Mouse (Mus musculus): ENCODE data around the gene Rab8a. TPM values are rescaled to one million over a fixed set of nuclear protein-coding genes. Genes with fewer than 3 reads are reported as not detected.

Rab8a gene
- polyA plus RNA-seq, 1 experiment = not detected

- no peaks in the 10 kb centered on the region for H3K4me1 ChIP-seq (ENCODE audit: control insufficient read depth, insufficient read depth, low read length)
- no peak overlapping the region for H3K4me3 ChIP-seq (ENCODE audit: insufficient read depth, low read depth, low read length)
- H3K27ac ChIP-seq (ENCODE audit: insufficient read depth, low read depth, low read length) = no peak overlapping the region
- WGBS = 94% methylated on average over 13 of the region's 13 CpGs
- TF ChIP-seq POLR2A (IDR thresholded peaks at IDR 0.05; ENCODE audit: insufficient read depth, low read depth, low read length) (no peak), CTCF (IDR thresholded peaks at IDR 0.05; ENCODE audit: insufficient read depth, low read depth, low read length) (no peak)
These were observed 17.7 kb upstream of the Rab8a start for GRCm38 (mm10) chr8:72143256-72143824.

DNA sequence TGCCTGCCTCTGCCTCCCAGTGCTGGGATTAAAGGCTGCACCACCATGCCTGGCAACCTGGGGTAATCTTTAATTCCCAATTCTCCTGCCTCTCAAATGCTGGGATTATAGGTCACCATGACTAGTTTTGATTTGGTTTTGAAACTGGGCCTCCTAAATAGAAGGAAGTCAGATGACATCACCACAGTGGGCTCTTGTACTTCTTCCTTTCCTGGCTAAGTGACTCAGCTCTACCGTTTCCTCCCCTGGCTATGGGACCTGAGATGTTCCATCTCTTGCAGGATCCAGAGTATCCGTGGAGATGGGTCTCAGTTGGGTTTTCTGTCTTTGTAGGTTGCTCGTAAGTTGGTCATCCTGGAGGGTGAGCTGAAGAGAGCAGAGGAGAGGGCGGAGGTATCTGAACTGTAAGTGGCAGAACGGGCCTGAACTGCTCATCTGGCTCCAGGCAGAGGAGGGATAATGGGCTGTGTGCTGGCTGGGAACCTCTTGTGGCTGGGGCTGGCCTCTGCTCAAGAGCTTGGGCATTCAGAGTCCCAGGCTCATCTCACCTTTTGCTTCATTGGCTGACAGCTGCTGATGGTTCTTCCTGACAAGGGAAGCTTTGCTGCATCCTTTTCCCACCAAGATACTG, 16.5 kb upstream of the Rab8a start:
- TF ChIP-seq CTCF (IDR thresholded peaks at IDR 0.05; ENCODE audit: insufficient read depth, low read depth, low read length) = no peak
- TF ChIP-seq POLR2A (IDR thresholded peaks at IDR 0.05; ENCODE audit: insufficient read depth, low read depth, low read length) = no peak
- WGBS = 92% methylated on average over 5 of the region's 5 CpGs
- Histone ChIP-seq H3K4me1 (ENCODE audit: control insufficient read depth, insufficient read depth, low read length) (no peaks in the 10 kb centered on the region), H3K4me3 (ENCODE audit: insufficient read depth, low read depth, low read length) (no peak overlapping the region), H3K27ac (ENCODE audit: insufficient read depth, low read depth, low read length) (no peak overlapping the region)

- no peak overlapping the region for H3K27ac ChIP-seq (ENCODE audit: insufficient read depth, low read depth, low read length)
- no peak overlapping the region for H3K4me3 ChIP-seq (ENCODE audit: insufficient read depth, low read depth, low read length)
- 75% methylated on average over 3 of the region's 3 CpGs for WGBS
- H3K4me1 ChIP-seq (ENCODE audit: control insufficient read depth, insufficient read depth, low read length) = no peaks in the 10 kb centered on the region
- TF ChIP-seq CTCF (IDR thresholded peaks at IDR 0.05; ENCODE audit: insufficient read depth, low read depth, low read length) (no peak), POLR2A (IDR thresholded peaks at IDR 0.05; ENCODE audit: insufficient read depth, low read depth, low read length) (no peak)
These were observed 15.5 kb upstream of the Rab8a start for GRCm38 (mm10) chr8:72145511-72145910.

DNA sequence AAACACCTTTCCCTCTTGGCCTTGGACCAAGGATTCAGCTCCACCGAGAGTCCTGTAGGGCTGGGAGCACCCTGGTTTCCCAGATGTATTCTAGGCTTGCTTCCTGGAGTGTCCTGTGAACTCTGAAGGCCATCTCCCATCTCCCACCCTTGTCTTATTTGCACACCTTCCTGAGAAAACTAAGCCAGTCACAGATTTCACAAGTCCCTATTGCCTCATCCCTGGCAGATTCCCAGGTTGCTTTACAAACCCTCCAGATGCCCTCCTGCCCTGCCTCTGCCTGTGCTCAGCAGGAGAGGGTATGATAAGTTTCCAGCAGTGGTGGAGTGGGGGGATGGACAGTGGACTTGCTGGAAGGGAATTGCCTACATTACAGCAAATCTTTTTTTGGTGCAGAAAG, 14.9 kb upstream of the Rab8a start:
- H3K4me1 ChIP-seq (ENCODE audit: control insufficient read depth, insufficient read depth, low read length) = no peaks in the 10 kb centered on the region
- no peak overlapping the region for H3K4me3 ChIP-seq (ENCODE audit: insufficient read depth, low read depth, low read length)
- no peak overlapping the region for H3K27ac ChIP-seq (ENCODE audit: insufficient read depth, low read depth, low read length)
- TF ChIP-seq CTCF (IDR thresholded peaks at IDR 0.05; ENCODE audit: insufficient read depth, low read depth, low read length) = no peak
- no peak for TF ChIP-seq POLR2A (IDR thresholded peaks at IDR 0.05; ENCODE audit: insufficient read depth, low read depth, low read length)
- 59% methylated on average over 1 of the region's 1 CpGs for WGBS

- Histone ChIP-seq H3K27ac (ENCODE audit: insufficient read depth, low read depth, low read length) (no peak overlapping the region), H3K4me1 (ENCODE audit: control insufficient read depth, insufficient read depth, low read length) (no peaks in the 10 kb centered on the region), H3K4me3 (ENCODE audit: insufficient read depth, low read depth, low read length) (no peak overlapping the region)
- WGBS = 92% methylated on average over 3 of the region's 3 CpGs
- no peak for TF ChIP-seq POLR2A (IDR thresholded peaks at IDR 0.05; ENCODE audit: insufficient read depth, low read depth, low read length)
- no peak for TF ChIP-seq CTCF (IDR thresholded peaks at IDR 0.05; ENCODE audit: insufficient read depth, low read depth, low read length)
These were observed 14.4 kb upstream of the Rab8a start for GRCm38 (mm10) chr8:72146556-72146955.

- 84% methylated on average over 2 of the region's 2 CpGs for WGBS
- TF ChIP-seq POLR2A (IDR thresholded peaks at IDR 0.05; ENCODE audit: insufficient read depth, low read depth, low read length) (no peak), CTCF (IDR thresholded peaks at IDR 0.05; ENCODE audit: insufficient read depth, low read depth, low read length) (no peak)
- Histone ChIP-seq H3K4me1 (ENCODE audit: control insufficient read depth, insufficient read depth, low read length) (no peaks in the 10 kb centered on the region), H3K27ac (ENCODE audit: insufficient read depth, low read depth, low read length) (no peak overlapping the region), H3K4me3 (ENCODE audit: insufficient read depth, low read depth, low read length) (no peak overlapping the region)
These were observed 13.7 kb upstream of the Rab8a start for GRCm38 (mm10) chr8:72147266-72147665.

DNA sequence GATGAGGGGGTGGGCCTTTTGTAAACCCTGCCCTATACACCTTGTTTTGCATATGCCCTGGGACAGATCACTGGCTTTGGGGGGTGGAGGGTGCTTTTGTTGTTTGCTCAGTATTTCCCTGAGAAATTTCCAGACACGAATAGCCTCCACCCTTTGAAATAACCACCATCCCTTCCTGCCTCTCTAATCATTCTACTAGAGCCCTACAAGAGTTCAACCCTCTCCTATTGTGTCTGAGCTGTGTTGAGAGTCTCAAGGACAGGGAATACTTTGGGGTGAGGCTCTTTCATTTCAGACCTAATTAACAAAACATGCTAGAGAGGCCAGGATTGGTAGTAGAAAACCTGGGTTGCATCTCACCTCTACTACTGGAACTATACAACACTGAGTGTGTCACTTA, 11.9 kb upstream of the Rab8a start:
- H3K4me3 ChIP-seq (ENCODE audit: insufficient read depth, low read depth, low read length) = no peak overlapping the region
- H3K27ac ChIP-seq (ENCODE audit: insufficient read depth, low read depth, low read length) = no peak overlapping the region
- 84% methylated on average over 1 of the region's 1 CpGs for WGBS
- TF ChIP-seq POLR2A (IDR thresholded peaks at IDR 0.05; ENCODE audit: insufficient read depth, low read depth, low read length) (no peak), CTCF (IDR thresholded peaks at IDR 0.05; ENCODE audit: insufficient read depth, low read depth, low read length) (no peak)
- no peaks in the 10 kb centered on the region for H3K4me1 ChIP-seq (ENCODE audit: control insufficient read depth, insufficient read depth, low read length)

- WGBS = 74% methylated on average over 3 of the region's 3 CpGs
- Histone ChIP-seq H3K4me1 (ENCODE audit: control insufficient read depth, insufficient read depth, low read length) (no peaks in the 10 kb centered on the region), H3K4me3 (ENCODE audit: insufficient read depth, low read depth, low read length) (no peak overlapping the region), H3K27ac (ENCODE audit: insufficient read depth, low read depth, low read length) (no peak overlapping the region)
- TF ChIP-seq POLR2A (IDR thresholded peaks at IDR 0.05; ENCODE audit: insufficient read depth, low read depth, low read length) = no peak
- no peak for TF ChIP-seq CTCF (IDR thresholded peaks at IDR 0.05; ENCODE audit: insufficient read depth, low read depth, low read length)
These were observed 9.5 kb upstream of the Rab8a start for GRCm38 (mm10) chr8:72151418-72152078.

DNA sequence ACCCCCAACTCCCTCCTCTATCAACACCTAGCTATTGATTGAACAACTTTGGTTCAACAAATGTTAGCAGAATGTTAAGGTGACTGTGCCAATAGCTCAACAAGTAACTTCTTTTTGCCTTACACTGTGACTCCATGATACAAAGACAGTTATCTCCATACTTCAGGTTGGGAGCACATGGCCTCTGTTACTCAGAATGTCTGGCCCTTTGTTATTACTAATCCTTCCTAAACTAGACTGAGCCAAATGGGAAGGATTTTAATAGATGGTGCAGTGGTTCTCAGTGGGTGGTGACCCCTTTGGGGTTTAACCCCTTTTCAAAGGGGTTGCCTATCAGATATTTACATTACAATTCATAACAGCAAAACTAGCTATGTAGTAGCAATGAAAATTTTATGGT, 7.6 kb upstream of the Rab8a start:
- H3K4me3 ChIP-seq (ENCODE audit: insufficient read depth, low read depth, low read length) = no peak overlapping the region
- H3K4me1 ChIP-seq (ENCODE audit: control insufficient read depth, insufficient read depth, low read length) = no peaks in the 10 kb centered on the region
- H3K27ac ChIP-seq (ENCODE audit: insufficient read depth, low read depth, low read length) = no peak overlapping the region
- no peak for TF ChIP-seq CTCF (IDR thresholded peaks at IDR 0.05; ENCODE audit: insufficient read depth, low read depth, low read length)
- no peak for TF ChIP-seq POLR2A (IDR thresholded peaks at IDR 0.05; ENCODE audit: insufficient read depth, low read depth, low read length)

All from olfactory bulb, adult 2 months (tissue).